Mouse (Mus musculus) neural tube, embryonic 14.5 days (tissue): ENCODE measurements around the gene Washc4. TPM values are rescaled to one million over a fixed set of nuclear protein-coding genes. Genes with fewer than 3 reads are reported as not detected.

Source experiments
- ATAC-seq: fragments of 200-750 bp; cut with Nextera tagmentation; 2 replicates; pipeline ENCODE4 v1.8.0; 2017; ENCODE audit warnings: low read depth, mild to moderate bottlenecking, moderate TSS enrichment, moderate library complexity
- H3K27ac ChIP-seq: fragments of 300-500 bp; sonication (generic); 2 replicates; pipeline ENCODE4 v1.5.1; 2014; ENCODE audit warnings: low read depth, mild to moderate bottlenecking, control low read depth, low read length, moderate library complexity, mixed read lengths
- H3K27me3 ChIP-seq: fragments of 300-500 bp; sonication (generic); 2 replicates; pipeline ENCODE4 v1.6.1; 2014; ENCODE audit warnings: low read length; ENCODE audit not compliant: control insufficient read depth, insufficient read depth
- H3K36me3 ChIP-seq: fragments of 300-500 bp; sonication (generic); 2 replicates; pipeline ENCODE4 v1.6.1; 2014; ENCODE audit warnings: low read length, mixed read lengths; ENCODE audit not compliant: control insufficient read depth, insufficient read depth
- H3K4me1 ChIP-seq: fragments of 300-500 bp; sonication (generic); 2 replicates; pipeline ENCODE4 v1.6.1; 2014; ENCODE audit warnings: low read length; ENCODE audit not compliant: control insufficient read depth, insufficient read depth
- H3K4me2 ChIP-seq: fragments of 300-500 bp; sonication (generic); 2 replicates; pipeline ENCODE4 v1.6.1; 2014; ENCODE audit warnings: mild to moderate bottlenecking, low read depth, low read length, control low read depth
- H3K4me3 ChIP-seq: fragments of 300-500 bp; sonication (generic); 2 replicates; pipeline ENCODE4 v1.5.1; 2014; ENCODE audit warnings: low read depth, low read length, control low read depth, mixed read lengths
- H3K9ac ChIP-seq: fragments of 300-500 bp; sonication (generic); replicated peaks from 2 replicates; pipeline ENCODE4 v1.6.1; 2014; ENCODE audit warnings: low read depth, mild to moderate bottlenecking, control low read depth, low read length, mixed read lengths
- H3K9me3 ChIP-seq: fragments of 300-500 bp; sonication (generic); 2 replicates; pipeline ENCODE4 v1.6.1; 2016; ENCODE audit warnings: low read length; ENCODE audit not compliant: control insufficient read depth
- WGBS: fragments of 180-500 bp; shearing (Covaris S2); extraction: QIAGEN DNeasy Blood & Tissue Kit; methylation state at CpG from one replicate; pipeline ENCODE4 v1.1.7; 2014; 5-methylcytosine and 5-hydroxymethylcytosine counted together
- polyA plus RNA-seq: library from polyadenylated mRNA; unstranded; fragments of >200 nt; fragmentation: Nextera tagmentation; extraction: Ambion mirVana; gene quantifications from 2 replicates; pipeline ENCODE4 v1.2.1, GENCODE M21; 2014

The Washc4 gene
- polyA plus RNA-seq, 1 experiment from 2014 or later = 35.0 TPM

DNA sequence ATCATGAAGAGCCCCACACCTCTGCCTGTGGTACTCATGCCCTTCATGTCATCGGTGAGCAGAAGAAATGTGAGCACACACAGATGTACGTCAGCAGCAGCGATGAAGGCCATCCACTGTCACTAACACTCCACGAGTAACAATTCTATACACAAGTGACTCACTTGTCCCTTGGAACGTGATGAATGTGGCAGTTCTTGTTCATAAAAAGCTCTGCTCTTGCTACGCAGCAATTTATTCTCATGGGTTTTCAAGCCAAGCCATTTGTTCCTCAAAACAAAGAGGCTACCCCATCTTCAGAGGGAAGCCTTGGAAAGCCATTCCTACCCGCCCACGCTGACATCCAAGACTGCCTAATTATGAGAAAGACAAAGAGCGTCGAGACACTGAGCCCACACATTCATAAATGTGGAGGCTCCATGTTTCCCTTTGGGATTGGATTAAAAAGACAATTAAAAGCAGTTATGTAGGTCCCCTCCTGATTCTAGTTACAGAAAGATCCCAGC lies 96.4 kb downstream of the Washc4 start:
- Histone ChIP-seq H3K36me3 (no peaks in the 10 kb centered on the region), H3K4me1 (peaks cover 3% of the 10 kb centered on the region), H3K4me2 (no peak overlapping the region), H3K27ac (no peak overlapping the region), H3K4me3 (no peak overlapping the region), H3K27me3 (no peaks in the 10 kb centered on the region), H3K9me3 (no peaks in the 10 kb centered on the region), H3K9ac (no peak overlapping the region)
- 52% methylated on average over 10 of the region's 10 CpGs for WGBS
- no peak for ATAC-seq

DNA sequence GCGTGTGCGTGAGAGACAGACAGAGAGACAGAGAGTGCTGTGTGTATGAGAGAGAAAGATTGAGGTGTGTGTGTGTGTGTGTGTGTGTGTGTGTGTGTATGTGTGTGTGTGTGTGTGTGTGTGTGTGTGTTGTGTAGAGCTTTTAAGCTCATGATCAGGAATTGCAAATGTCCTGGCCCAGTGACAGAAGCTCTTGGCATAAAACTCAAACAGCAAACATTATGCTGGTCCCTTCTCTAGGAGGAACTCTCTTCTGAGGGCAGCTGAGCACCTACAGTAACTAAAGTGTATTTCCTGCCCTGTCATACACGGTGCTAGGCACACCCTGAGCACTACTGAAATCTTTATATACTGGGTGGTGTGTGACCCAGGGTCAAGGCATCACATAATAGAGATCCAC lies 98.1 kb downstream of the Washc4 start:
- ATAC-seq = no peak
- H3K27ac ChIP-seq = no peak overlapping the region
- no peaks in the 10 kb centered on the region for H3K9me3 ChIP-seq
- H3K9ac ChIP-seq = no peak overlapping the region
- peaks cover 8% of the 10 kb centered on the region for H3K4me1 ChIP-seq
- no peaks in the 10 kb centered on the region for H3K27me3 ChIP-seq
- no peak overlapping the region for H3K4me3 ChIP-seq
- no peaks in the 10 kb centered on the region for H3K36me3 ChIP-seq
- WGBS = 78% methylated on average over 3 of the region's 3 CpGs
- no peak overlapping the region for H3K4me2 ChIP-seq

DNA sequence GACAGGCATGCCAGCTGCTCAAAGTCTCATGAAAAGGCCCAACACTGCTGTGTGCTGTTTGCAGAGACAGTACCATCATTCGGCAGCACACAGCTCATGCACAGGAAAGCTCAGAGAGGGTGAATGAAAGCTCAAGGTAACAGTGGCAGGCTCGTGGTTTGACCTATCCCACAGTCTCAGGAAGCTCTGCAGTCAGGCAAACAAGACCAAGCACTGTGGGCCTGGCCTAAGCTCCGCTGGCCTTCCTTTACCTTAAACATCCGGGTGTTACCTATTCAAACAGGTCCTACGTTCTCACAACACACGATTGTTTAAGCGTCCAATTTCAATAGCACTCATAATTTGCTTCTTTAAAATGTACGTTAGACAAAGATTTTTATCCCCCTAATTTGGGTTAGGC lies 100.6 kb downstream of the Washc4 start:
- no peak overlapping the region for H3K9ac ChIP-seq
- ATAC-seq = no peak
- H3K27ac ChIP-seq = no peak overlapping the region
- H3K4me2 ChIP-seq = no peak overlapping the region
- no peak overlapping the region for H3K4me3 ChIP-seq
- WGBS = 84% methylated on average over 8 of the region's 8 CpGs
- no peaks in the 10 kb centered on the region for H3K9me3 ChIP-seq
- no peaks in the 10 kb centered on the region for H3K36me3 ChIP-seq
- peaks cover 18% of the 10 kb centered on the region for H3K4me1 ChIP-seq
- H3K27me3 ChIP-seq = no peaks in the 10 kb centered on the region

DNA sequence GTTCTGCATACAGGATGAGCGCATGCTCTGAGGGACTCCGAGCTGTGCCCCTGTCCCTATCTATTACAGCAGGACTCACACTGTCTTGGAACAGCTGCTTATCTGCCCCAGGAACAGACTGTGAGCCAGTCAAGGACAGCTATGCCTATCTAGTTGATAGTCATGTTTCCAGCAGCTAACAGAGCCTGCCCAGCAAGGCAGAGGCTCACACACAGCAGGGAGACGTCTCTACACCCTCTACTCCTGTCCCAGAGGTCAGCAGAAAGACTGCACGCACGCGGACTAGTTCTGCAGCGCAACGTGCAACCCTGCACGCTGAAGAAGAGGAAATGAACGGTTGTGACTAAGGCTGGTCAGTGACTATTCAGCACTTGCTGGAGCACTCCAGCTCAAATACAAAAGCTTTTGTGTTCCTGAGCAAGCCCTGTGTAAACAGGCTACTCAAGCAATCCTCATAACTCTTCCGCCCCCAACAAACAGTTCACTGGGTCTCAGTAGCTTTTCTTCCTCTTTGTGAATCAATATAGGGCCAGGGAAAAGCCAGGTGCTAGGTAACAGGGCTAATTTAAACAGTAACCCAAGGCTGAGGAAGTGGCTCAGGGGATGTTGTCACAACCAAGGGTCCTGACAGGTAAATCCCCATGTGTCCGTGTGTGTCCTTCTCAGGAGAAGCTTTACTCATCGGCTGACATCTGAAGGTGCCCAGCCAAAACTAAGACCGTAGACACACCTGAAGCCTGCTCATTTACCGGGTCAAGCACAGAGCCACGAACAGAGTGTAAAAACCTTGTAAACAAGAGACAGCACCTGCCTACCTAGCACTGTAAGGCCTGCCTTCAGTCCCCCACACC lies 101.5 kb downstream of the Washc4 start:
- no peak overlapping the region for H3K4me3 ChIP-seq
- peaks cover 18% of the 10 kb centered on the region for H3K4me1 ChIP-seq
- ATAC-seq = no peak; the same call in 1 of the 2 replicates
- peak overlapping the region; percentile 32; the same call in 1 of the 2 replicates for H3K9ac ChIP-seq
- peak overlapping the region; percentile 52 for H3K27ac ChIP-seq
- H3K36me3 ChIP-seq = no peaks in the 10 kb centered on the region
- 48% methylated on average over 16 of the region's 16 CpGs for WGBS
- no peaks in the 10 kb centered on the region for H3K9me3 ChIP-seq
- H3K27me3 ChIP-seq = no peaks in the 10 kb centered on the region
- H3K4me2 ChIP-seq = peak overlapping the region; percentile 23; the same call in 1 of the 2 replicates

DNA sequence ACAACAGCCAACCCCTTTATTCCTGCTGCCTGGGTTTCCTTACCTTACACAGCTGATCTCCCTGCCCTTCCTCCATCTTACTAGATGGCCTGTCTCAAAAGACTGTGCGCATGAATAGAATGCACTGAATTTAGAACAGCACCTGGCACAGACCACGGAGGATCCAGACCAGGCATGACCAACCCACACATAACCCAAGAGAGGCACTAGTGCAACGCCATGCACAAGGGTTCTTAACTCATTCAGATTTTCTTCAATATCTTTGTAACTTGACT lies 102.1 kb downstream of the Washc4 start:
- peaks cover 18% of the 10 kb centered on the region for H3K4me1 ChIP-seq
- no peak overlapping the region for H3K4me3 ChIP-seq
- 88% methylated on average over 3 of the region's 3 CpGs for WGBS
- H3K27ac ChIP-seq = no peak overlapping the region
- no peaks in the 10 kb centered on the region for H3K36me3 ChIP-seq
- H3K4me2 ChIP-seq = no peak overlapping the region
- H3K27me3 ChIP-seq = no peaks in the 10 kb centered on the region
- H3K9ac ChIP-seq = no peak overlapping the region
- H3K9me3 ChIP-seq = no peaks in the 10 kb centered on the region
- no peak for ATAC-seq

Other genes with a start within 250 kb of the Washc4 start
- gene Slc41a2, start 205.9 kb upstream of the Washc4 start, polyA plus RNA-seq = 13.2 and 14.1 TPM in 2 replicates
- 1.2 TPM in 2 replicates for gene D10Wsu102e, start 183.5 kb upstream of the Washc4 start, polyA plus RNA-seq
- 21.0 and 22.7 TPM in 2 replicates for gene Aldh1l2, start 9.6 kb upstream of the Washc4 start, polyA plus RNA-seq
- 34.2 and 55.1 TPM in 2 replicates for gene Appl2, start 105.0 kb downstream of the Washc4 start, polyA plus RNA-seq
- 74.8 and 92.7 TPM in 2 replicates for gene 1500009L16Rik, start 179.1 kb downstream of the Washc4 start, polyA plus RNA-seq